Mouse (Mus musculus): Measurements from ENCODE around the gene Bcl7b. TPM values are rescaled to one million over a fixed set of nuclear protein-coding genes. Genes with fewer than 3 reads are reported as not detected.

The Bcl7b gene
- total and polyA plus RNA-seq, 2 experiments from 2014 or later = 18.5 to 32.5 TPM

DNA sequence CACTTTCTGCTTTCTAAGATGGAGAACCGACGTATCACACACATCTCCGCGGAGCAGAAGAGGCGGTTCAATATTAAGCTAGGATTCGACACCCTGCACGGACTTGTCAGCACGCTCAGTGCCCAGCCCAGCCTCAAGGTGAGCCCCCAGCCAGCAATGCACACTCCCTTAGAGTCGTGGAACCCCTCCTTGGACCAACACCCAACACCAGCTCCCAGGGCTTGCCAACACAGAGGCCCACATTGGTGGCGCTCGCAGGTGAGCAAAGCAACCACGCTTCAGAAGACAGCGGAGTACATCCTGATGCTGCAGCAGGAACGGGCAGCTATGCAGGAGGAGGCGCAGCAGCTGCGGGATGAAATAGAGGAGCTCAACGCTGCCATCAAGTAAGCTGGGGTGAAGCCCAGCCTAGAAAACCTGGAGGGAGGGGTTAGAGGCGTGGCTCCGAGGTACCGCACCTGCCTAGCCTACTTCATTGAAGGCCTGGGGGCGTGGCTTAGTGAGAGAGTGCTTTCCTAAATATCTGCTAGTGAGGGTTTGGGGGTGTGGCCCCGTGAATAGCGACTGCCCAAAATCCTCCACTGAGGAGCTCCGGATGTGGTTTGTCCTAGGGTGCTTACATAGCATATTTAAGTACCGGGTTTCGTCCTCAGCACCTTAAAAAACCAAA is 34.2 kb upstream of the Bcl7b start:
- Histone ChIP-seq H3K27me3 (ENCODE audit: insufficient read depth, low read length) (peaks cover 7% of the 10 kb centered on the region; the same call in 1 of the 2 replicates), H3K36me3 (ENCODE audit: insufficient read depth, low read length) (no peaks in the 10 kb centered on the region), H3K27ac (no peak overlapping the region), H3K9me3 (ENCODE audit: low read length) (no peaks in the 10 kb centered on the region), H3K4me2 (ENCODE audit: low read depth, low read length) (peak overlapping the region; percentile 55), H3K9ac (replicated peaks; ENCODE audit: low read length) (peak overlapping the region; percentile 33; the same call in 1 of the 2 replicates), H3K4me1 (ENCODE audit: insufficient read depth, low read length) (peaks cover 7% of the 10 kb centered on the region; the same call in 1 of the 2 replicates), H3K4me3 (ENCODE audit: low read length) (peak overlapping the region; percentile 25)
- ATAC-seq = peak; percentile 53; the same call in 1 of the 2 replicates
- no peak for TF ChIP-seq CTCF (IDR thresholded peaks at IDR 0.05; ENCODE audit: low read depth)
- WGBS = 4% methylated on average over 26 of the region's 26 CpGs
- DNase-seq (ENCODE audit: low spot score) = peak; percentile 68

DNA sequence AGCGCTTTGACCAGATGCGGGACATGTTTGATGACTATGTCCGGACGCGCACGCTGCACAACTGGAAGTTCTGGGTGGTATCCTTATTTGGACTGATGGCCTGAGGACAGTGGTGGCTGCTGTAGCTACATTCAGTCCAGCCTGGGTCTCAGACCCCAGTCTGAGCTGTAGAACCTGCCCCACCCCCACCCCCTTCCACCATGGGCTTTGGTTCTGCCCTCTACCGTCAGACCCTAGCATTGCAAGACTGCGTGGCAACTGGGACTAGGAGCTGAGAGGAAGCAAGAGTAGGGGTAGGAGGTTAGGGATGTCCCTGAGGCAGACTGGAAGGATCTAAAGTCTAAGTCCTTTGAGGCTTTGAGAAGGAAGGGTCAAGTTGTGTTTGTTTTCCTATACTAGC is 33.5 kb upstream of the Bcl7b start:
- ATAC-seq (no peak), DNase-seq (ENCODE audit: low spot score) (peak; percentile 39)
- H3K9ac ChIP-seq (replicated peaks; ENCODE audit: low read length) = peak overlapping the region; percentile 33; the same call in 1 of the 2 replicates
- TF ChIP-seq CTCF (IDR thresholded peaks at IDR 0.05; ENCODE audit: low read depth) = peak; percentile 61
- H3K9me3 ChIP-seq (ENCODE audit: low read length) = no peaks in the 10 kb centered on the region
- H3K4me2 ChIP-seq (ENCODE audit: low read depth, low read length) = peak overlapping the region; percentile 55
- no peak overlapping the region for H3K27ac ChIP-seq
- peaks cover 7% of the 10 kb centered on the region; the same call in 1 of the 2 replicates for H3K4me1 ChIP-seq (ENCODE audit: insufficient read depth, low read length)
- H3K4me3 ChIP-seq (ENCODE audit: low read length) = peak overlapping the region; percentile 25
- peaks cover 7% of the 10 kb centered on the region; the same call in 1 of the 2 replicates for H3K27me3 ChIP-seq (ENCODE audit: insufficient read depth, low read length)
- 2% methylated on average over 8 of the region's 8 CpGs for WGBS
- H3K36me3 ChIP-seq (ENCODE audit: insufficient read depth, low read length) = no peaks in the 10 kb centered on the region

DNA sequence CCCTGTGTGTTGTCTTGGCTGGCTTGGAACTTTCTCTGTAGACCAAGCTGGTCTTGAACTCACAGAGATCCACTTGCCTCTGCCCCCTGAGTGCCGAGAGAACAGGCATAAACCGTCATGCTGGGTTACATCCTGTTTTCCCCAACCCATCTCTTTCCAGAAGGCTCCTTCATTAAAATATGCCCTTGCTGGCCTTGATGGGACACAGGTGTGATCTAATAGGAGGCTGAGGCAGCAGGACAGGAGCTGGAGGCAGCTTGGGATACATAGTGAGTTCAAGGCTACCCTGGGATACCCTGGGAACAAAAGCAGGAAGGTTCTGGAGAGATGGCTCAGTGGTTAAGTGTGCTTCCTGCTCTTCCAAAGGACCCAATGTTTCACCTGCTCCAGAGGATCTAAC is 28.2 kb upstream of the Bcl7b start:
- TF ChIP-seq CTCF (IDR thresholded peaks at IDR 0.05; ENCODE audit: low read depth) = no peak
- H3K4me3 ChIP-seq (ENCODE audit: low read length) = no peak overlapping the region
- no peaks in the 10 kb centered on the region for H3K9me3 ChIP-seq (ENCODE audit: low read length)
- ATAC-seq = no peak
- H3K27ac ChIP-seq = no peak overlapping the region
- no peaks in the 10 kb centered on the region for H3K4me1 ChIP-seq (ENCODE audit: insufficient read depth, low read length)
- no peak overlapping the region for H3K4me2 ChIP-seq (ENCODE audit: low read depth, low read length)
- WGBS = 73% methylated on average over 2 of the region's 2 CpGs
- DNase-seq (ENCODE audit: low spot score) = no peak
- no peaks in the 10 kb centered on the region for H3K27me3 ChIP-seq (ENCODE audit: insufficient read depth, low read length)
- H3K9ac ChIP-seq (replicated peaks; ENCODE audit: low read length) = no peak overlapping the region
- no peaks in the 10 kb centered on the region for H3K36me3 ChIP-seq (ENCODE audit: insufficient read depth, low read length)

DNA sequence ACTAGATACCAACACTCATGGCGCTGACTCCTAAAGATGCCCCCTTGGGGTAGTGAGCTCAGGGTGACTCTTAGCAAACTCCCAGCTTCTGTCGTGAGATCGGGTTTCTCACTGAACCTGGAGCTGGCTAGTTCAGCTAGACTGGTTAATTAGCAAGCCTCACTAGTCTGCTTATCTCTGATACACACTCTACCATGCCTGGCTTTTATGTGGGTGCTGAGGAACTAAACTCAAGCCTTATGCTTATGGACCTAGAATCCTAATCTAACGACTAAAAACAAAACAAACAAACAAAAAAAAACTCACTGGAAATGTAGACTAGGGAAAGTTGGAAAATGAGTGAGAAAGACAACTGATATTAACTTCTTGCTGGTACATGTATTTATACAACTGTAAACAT is 23.6 kb upstream of the Bcl7b start:
- DNase-seq (ENCODE audit: low spot score) (no peak), ATAC-seq (no peak)
- Histone ChIP-seq H3K4me3 (ENCODE audit: low read length) (no peak overlapping the region), H3K27ac (no peak overlapping the region), H3K4me1 (ENCODE audit: insufficient read depth, low read length) (no peaks in the 10 kb centered on the region), H3K36me3 (ENCODE audit: insufficient read depth, low read length) (no peaks in the 10 kb centered on the region), H3K4me2 (ENCODE audit: low read depth, low read length) (no peak overlapping the region), H3K9me3 (ENCODE audit: low read length) (no peaks in the 10 kb centered on the region), H3K9ac (replicated peaks; ENCODE audit: low read length) (no peak overlapping the region), H3K27me3 (ENCODE audit: insufficient read depth, low read length) (no peaks in the 10 kb centered on the region)
- 61% methylated on average over 4 of the region's 4 CpGs for WGBS
- no peak for TF ChIP-seq CTCF (IDR thresholded peaks at IDR 0.05; ENCODE audit: low read depth)

DNA sequence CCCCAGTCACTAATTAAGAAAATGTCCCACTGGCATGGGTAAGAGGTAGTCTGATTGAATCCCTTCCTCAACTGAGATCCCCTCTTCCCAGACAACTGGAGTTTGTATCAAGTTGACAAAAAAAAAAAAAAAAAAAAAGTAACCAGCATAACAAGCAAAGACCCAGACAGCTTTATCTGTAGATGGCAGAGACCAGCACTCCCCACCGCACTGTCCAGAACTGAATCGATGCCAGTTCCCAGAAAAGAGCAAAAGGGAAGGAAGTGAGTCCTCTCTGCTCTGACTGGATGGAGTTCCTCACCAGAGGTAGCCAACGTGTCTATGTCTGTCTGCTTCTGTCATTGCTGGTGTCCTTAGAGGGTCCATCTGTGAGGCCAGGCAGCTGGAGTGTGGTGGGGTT is 22.6 kb upstream of the Bcl7b start:
- Histone ChIP-seq H3K36me3 (ENCODE audit: insufficient read depth, low read length) (no peaks in the 10 kb centered on the region), H3K4me3 (ENCODE audit: low read length) (no peak overlapping the region), H3K4me2 (ENCODE audit: low read depth, low read length) (no peak overlapping the region), H3K9ac (replicated peaks; ENCODE audit: low read length) (no peak overlapping the region), H3K27ac (no peak overlapping the region), H3K27me3 (ENCODE audit: insufficient read depth, low read length) (no peaks in the 10 kb centered on the region), H3K4me1 (ENCODE audit: insufficient read depth, low read length) (no peaks in the 10 kb centered on the region), H3K9me3 (ENCODE audit: low read length) (no peaks in the 10 kb centered on the region)
- DNase-seq (ENCODE audit: low spot score) (no peak), ATAC-seq (no peak)
- no peak for TF ChIP-seq CTCF (IDR thresholded peaks at IDR 0.05; ENCODE audit: low read depth)
- WGBS = 75% methylated on average over 3 of the region's 3 CpGs

DNA sequence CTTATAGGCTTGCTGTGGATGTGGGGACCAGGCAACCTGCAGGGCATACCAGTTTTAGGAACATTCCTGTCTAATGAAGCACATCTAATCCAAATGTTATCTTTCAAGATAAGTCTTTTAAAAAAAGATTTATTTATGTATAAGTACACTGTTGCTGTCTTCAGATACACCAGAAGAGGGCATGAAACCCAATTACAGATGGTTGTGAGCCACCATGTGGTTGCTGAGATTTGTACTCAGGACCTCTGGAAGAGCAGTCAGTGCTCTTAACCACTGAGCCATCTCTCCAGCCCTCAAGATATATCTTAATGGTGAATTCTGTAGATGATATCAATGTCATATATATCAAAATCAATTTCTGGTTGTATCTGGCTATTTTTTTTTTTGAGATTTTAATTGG is 22.1 kb upstream of the Bcl7b start:
- H3K4me2 ChIP-seq (ENCODE audit: low read depth, low read length) = no peak overlapping the region
- no peaks in the 10 kb centered on the region for H3K36me3 ChIP-seq (ENCODE audit: insufficient read depth, low read length)
- H3K4me3 ChIP-seq (ENCODE audit: low read length) = no peak overlapping the region
- H3K9me3 ChIP-seq (ENCODE audit: low read length) = no peaks in the 10 kb centered on the region
- H3K9ac ChIP-seq (replicated peaks; ENCODE audit: low read length) = no peak overlapping the region
- no peaks in the 10 kb centered on the region for H3K4me1 ChIP-seq (ENCODE audit: insufficient read depth, low read length)
- peak; percentile 13; the same call in 1 of the 2 replicates for TF ChIP-seq CTCF (IDR thresholded peaks at IDR 0.05; ENCODE audit: low read depth)
- H3K27me3 ChIP-seq (ENCODE audit: insufficient read depth, low read length) = no peaks in the 10 kb centered on the region
- H3K27ac ChIP-seq = no peak overlapping the region
- ATAC-seq = no peak
- DNase-seq (ENCODE audit: low spot score) = no peak

DNA sequence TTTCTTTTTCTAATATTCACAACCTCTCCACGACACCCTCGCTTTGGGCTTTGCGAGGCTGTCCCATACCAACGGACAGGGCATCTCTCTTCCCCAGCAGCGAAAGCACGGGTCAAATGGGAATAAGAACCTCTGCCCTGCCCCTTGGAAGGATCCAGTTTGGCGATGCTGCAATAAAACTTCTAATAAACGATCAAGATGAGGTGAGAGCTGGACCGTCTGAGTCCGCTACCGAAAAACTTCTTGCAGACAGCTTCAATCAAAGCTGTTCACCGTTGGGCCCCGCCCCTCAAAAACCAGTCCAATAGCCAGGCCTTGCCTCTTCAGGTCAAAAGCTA is 19.4 kb upstream of the Bcl7b start:
- no peak for TF ChIP-seq CTCF (IDR thresholded peaks at IDR 0.05; ENCODE audit: low read depth)
- H3K4me3 ChIP-seq (ENCODE audit: low read length) = peak overlapping the region; percentile 66
- H3K4me1 ChIP-seq (ENCODE audit: insufficient read depth, low read length) = no peaks in the 10 kb centered on the region
- H3K4me2 ChIP-seq (ENCODE audit: low read depth, low read length) = peak overlapping the region; percentile 95
- under 1% methylated on average over 13 of the region's 13 CpGs for WGBS
- DNase-seq (ENCODE audit: low spot score) (no peak), ATAC-seq (no peak)
- H3K27me3 ChIP-seq (ENCODE audit: insufficient read depth, low read length) = no peaks in the 10 kb centered on the region
- no peaks in the 10 kb centered on the region for H3K9me3 ChIP-seq (ENCODE audit: low read length)
- peak overlapping the region; percentile 62; the same call in 1 of the 2 replicates for H3K9ac ChIP-seq (replicated peaks; ENCODE audit: low read length)
- no peaks in the 10 kb centered on the region for H3K36me3 ChIP-seq (ENCODE audit: insufficient read depth, low read length)
- no peak overlapping the region; the same call in 1 of the 2 replicates for H3K27ac ChIP-seq
